In genomic region chr12:100313785-100314375, GRCm38 (mm10) we compare ENCODE assay signal across 12 mouse cellular contexts.
A peak's percentile ranks its signal among the peaks of the same experiment; 100 is the strongest.
DNase-seq lines count a peak whose midpoint lies in the region; ATAC-seq and TF ChIP-seq lines count a peak whose summit lies in the region.
"Had no signal": no experiment of that assay in that cellular context is flagged by ENCODE, and none has a peak within 500 bp of the region (broad histone marks: within the 10 kb centered on the region; RNA-seq: fewer than 3 reads in every experiment).

No protein-coding gene starts in this region.

- H3K27me3 ChIP-seq in neural tube, embryonic 11.5 days (ENCODE audit: control insufficient read depth, insufficient read depth, low read length), result no peaks in the 10 kb centered on the region
- no peaks in the 10 kb centered on the region for H3K27me3 ChIP-seq in hindbrain, embryonic 10.5 days (ENCODE audit: insufficient read depth, poor library complexity, severe bottlenecking)
- H3K27me3 ChIP-seq in midbrain, embryonic 11.5 days (ENCODE audit: control insufficient read depth, insufficient read depth, low read length), result no peaks in the 10 kb centered on the region
- H3K27me3 ChIP-seq in embryonic facial prominence, embryonic 10.5 days (replicated peaks; ENCODE audit: low read depth, poor library complexity, severe bottlenecking), result no peaks in the 10 kb centered on the region
- H3K27me3 ChIP-seq in heart, adult 2 months (ENCODE audit: control insufficient read depth, insufficient read depth, low read length), result no peaks in the 10 kb centered on the region
- no peaks in the 10 kb centered on the region for H3K27me3 ChIP-seq in cerebellum, adult 2 months (ENCODE audit: control insufficient read depth, insufficient read depth, low read length)
- H3K27me3 ChIP-seq: embryonic facial prominence, embryonic 13.5 days; limb, embryonic 13.5 days had no signal

- peak; percentile 58; the same call in 1 of the 2 replicates for ATAC-seq in neural tube, embryonic 11.5 days (ENCODE audit: insufficient read depth, low FRiP score, low TSS enrichment)
- ATAC-seq in midbrain, embryonic 11.5 days (ENCODE audit: low FRiP score), result peak; percentile 63

- TF ChIP-seq POLR2A in heart, adult 2 months (IDR thresholded peaks at IDR 0.05; ENCODE audit: insufficient read depth, low read depth, low read length), result no peak
- TF ChIP-seq POLR2A in cerebellum, adult 2 months (IDR thresholded peaks at IDR 0.05; ENCODE audit: borderline replicate concordance, insufficient read depth, low read length), result no peak

- no peaks in the 10 kb centered on the region for H3K36me3 ChIP-seq in neural tube, embryonic 11.5 days (ENCODE audit: control insufficient read depth, insufficient read depth, low read length)
- H3K36me3 ChIP-seq in hindbrain, embryonic 10.5 days, result peaks cover 3% of the 10 kb centered on the region; the same call in 1 of the 2 replicates
- H3K36me3 ChIP-seq in midbrain, embryonic 11.5 days (ENCODE audit: control insufficient read depth, insufficient read depth, low read length), result no peaks in the 10 kb centered on the region
- peaks cover 12% of the 10 kb centered on the region; the same call in 1 of the 2 replicates for H3K36me3 ChIP-seq in embryonic facial prominence, embryonic 10.5 days (replicated peaks)
- H3K36me3 ChIP-seq in heart, adult 2 months (ENCODE audit: control insufficient read depth, insufficient read depth, low read length), result no peaks in the 10 kb centered on the region; the same call in 1 of the 2 replicates

- no peak for TF ChIP-seq EP300 in heart, adult 2 months (IDR thresholded peaks at IDR 0.05; ENCODE audit: insufficient read depth, low read depth, low read length)

- no peak overlapping the region for H3K4me2 ChIP-seq in neural tube, embryonic 11.5 days (ENCODE audit: low read depth)
- no peak overlapping the region for H3K4me2 ChIP-seq in midbrain, embryonic 11.5 days
- H3K4me2 ChIP-seq: embryonic facial prominence, embryonic 13.5 days; limb, embryonic 13.5 days; lung, embryonic 14.5 days had no signal

- 35% methylated on average over 12 of the region's 12 CpGs for WGBS in neural tube, embryonic 11.5 days
- WGBS in hindbrain, embryonic 10.5 days, result 34% methylated on average over 12 of the region's 12 CpGs
- whole genome bisulfite sequencing in midbrain, embryonic 11.5 days, result 48% methylated on average over 12 of the region's 12 CpGs
- 64% methylated on average over 12 of the region's 12 CpGs for WGBS in embryonic facial prominence, embryonic 10.5 days
- 87% methylated on average over 12 of the region's 12 CpGs for WGBS in heart, adult 2 months
- WGBS in cerebellum, adult 2 months, result 71% methylated on average over 12 of the region's 12 CpGs

- peak overlapping the region; percentile 54; the same call in 1 of the 2 replicates for H3K27ac ChIP-seq in neural tube, embryonic 11.5 days (ENCODE audit: low read depth, low read length)
- peak overlapping the region; percentile 68 for H3K27ac ChIP-seq in hindbrain, embryonic 10.5 days
- H3K27ac ChIP-seq in midbrain, embryonic 11.5 days (ENCODE audit: low read depth, low read length), result peak overlapping the region; percentile 26
- H3K27ac ChIP-seq in embryonic facial prominence, embryonic 10.5 days (replicated peaks), result no peak overlapping the region
- H3K27ac ChIP-seq in heart, adult 2 months, result no peak overlapping the region
- no peak overlapping the region for H3K27ac ChIP-seq in cerebellum, adult 2 months (ENCODE audit: insufficient read depth, low read length)
- H3K27ac ChIP-seq: embryonic facial prominence, embryonic 13.5 days; limb, embryonic 13.5 days had no signal

- H3K9me3 ChIP-seq in neural tube, embryonic 11.5 days (ENCODE audit: control insufficient read depth, low read length), result no peaks in the 10 kb centered on the region
- H3K9me3 ChIP-seq in hindbrain, embryonic 10.5 days, result no peaks in the 10 kb centered on the region
- H3K9me3 ChIP-seq in midbrain, embryonic 11.5 days (ENCODE audit: control insufficient read depth, low read length), result no peaks in the 10 kb centered on the region
- no peaks in the 10 kb centered on the region for H3K9me3 ChIP-seq in embryonic facial prominence, embryonic 10.5 days
- H3K9me3 ChIP-seq: embryonic facial prominence, embryonic 13.5 days; limb, embryonic 13.5 days had no signal

- peaks cover 12% of the 10 kb centered on the region for H3K4me1 ChIP-seq in neural tube, embryonic 11.5 days (ENCODE audit: control insufficient read depth, insufficient read depth, low read length)
- peaks cover 55% of the 10 kb centered on the region for H3K4me1 ChIP-seq in hindbrain, embryonic 10.5 days (replicated peaks)
- H3K4me1 ChIP-seq in midbrain, embryonic 11.5 days (ENCODE audit: control insufficient read depth, insufficient read depth, low read length), result peaks cover 21% of the 10 kb centered on the region
- peaks cover 21% of the 10 kb centered on the region for H3K4me1 ChIP-seq in embryonic facial prominence, embryonic 10.5 days
- peaks cover 6% of the 10 kb centered on the region; the same call in 1 of the 2 replicates for H3K4me1 ChIP-seq in heart, adult 2 months (ENCODE audit: control insufficient read depth, insufficient read depth, low read length)
- peaks cover 56% of the 10 kb centered on the region for H3K4me1 ChIP-seq in cerebellum, adult 2 months (ENCODE audit: control insufficient read depth, insufficient read depth, low read length)

- intact Hi-C loops in heart, adult 2 months (cut with DNase I), result no loop called here

- TF ChIP-seq CTCF in heart, adult 2 months (IDR thresholded peaks at IDR 0.05), result no peak
- TF ChIP-seq CTCF in cerebellum, adult 2 months (IDR thresholded peaks at IDR 0.05; ENCODE audit: borderline replicate concordance, insufficient read depth, low read depth, low read length), result no peak

- H3K9ac ChIP-seq in neural tube, embryonic 11.5 days (ENCODE audit: low read length), result no peak overlapping the region
- H3K9ac ChIP-seq in midbrain, embryonic 11.5 days (ENCODE audit: low read length), result peak overlapping the region; percentile 32; the same call in 1 of the 2 replicates
- no peak overlapping the region for H3K9ac ChIP-seq in heart, adult 2 months (ENCODE audit: low read depth, low read length)
- H3K9ac ChIP-seq: embryonic facial prominence, embryonic 13.5 days; limb, embryonic 13.5 days; lung, embryonic 14.5 days had no signal

- peak; percentile 33 for DNase-seq in neural tube, embryonic 11.5 days (ENCODE audit: low spot score)
- DNase-seq in neural tube, embryonic 10.5 days (ENCODE audit: extremely low spot score, low spot score), result no peak
- no peak for DNase-seq in hindbrain, embryonic 10.5 days (ENCODE audit: low spot score)
- DNase-seq in midbrain, embryonic 11.5 days (ENCODE audit: low spot score, missing footprints), result no peak
- peak; percentile 68 to 82 for DNase-seq in right cerebral cortex, postnatal 10 days (ENCODE audit: low spot score in 2 of 2)
- DNase-seq in embryonic facial prominence, embryonic 10.5 days (ENCODE audit: low spot score), result no peak
- no peak for DNase-seq in heart, adult 2 months
- no peak for DNase-seq in cerebellum, adult 2 months
- DNase-seq: kidney, postnatal 25 days; lung, embryonic 14.5 days had no signal

- no peaks in the 10 kb centered on the region for H3K79me2 ChIP-seq in heart, adult 2 months (replicated peaks; ENCODE audit: control insufficient read depth, insufficient read depth, low read length)

- H3K4me3 ChIP-seq in neural tube, embryonic 11.5 days (ENCODE audit: low read depth, low read length), result no peak overlapping the region
- no peak overlapping the region for H3K4me3 ChIP-seq in hindbrain, embryonic 10.5 days
- no peak overlapping the region for H3K4me3 ChIP-seq in midbrain, embryonic 11.5 days (ENCODE audit: low read depth, low read length)
- H3K4me3 ChIP-seq in embryonic facial prominence, embryonic 10.5 days, result no peak overlapping the region
- no peak overlapping the region for H3K4me3 ChIP-seq in heart, adult 2 months
- no peak overlapping the region for H3K4me3 ChIP-seq in cerebellum, adult 2 months (replicated peaks; ENCODE audit: insufficient read depth, low read depth, low read length)
- H3K4me3 ChIP-seq: embryonic facial prominence, embryonic 13.5 days; limb, embryonic 13.5 days had no signal

Comparison
In these comparisons a context has a peak if more than half of its experiments do, and no peak if none do; other contexts are left out.
1. DNase-seq: peak in neural tube, embryonic 11.5 days (single experiment) and right cerebral cortex, postnatal 10 days (2 of 2); none in neural tube, embryonic 10.5 days (single experiment), hindbrain, embryonic 10.5 days (single experiment), midbrain, embryonic 11.5 days (single experiment), embryonic facial prominence, embryonic 10.5 days (single experiment), heart, adult 2 months (0 of 2) and cerebellum, adult 2 months (0 of 2).
2. H3K27ac ChIP-seq: peak in neural tube, embryonic 11.5 days (single experiment), hindbrain, embryonic 10.5 days (single experiment) and midbrain, embryonic 11.5 days (single experiment); none in embryonic facial prominence, embryonic 10.5 days (single experiment), heart, adult 2 months (single experiment) and cerebellum, adult 2 months (single experiment).